Mouse (Mus musculus) cerebellum, adult 2 months (tissue): ENCODE data around the gene Cela3b.

Experiments
- CTCF ChIP-seq: fragments of 200-500 bp; IDR thresholded peaks from 2 replicates; pipeline ENCODE4 v1.5.1; 2011; ENCODE audit warnings: low read depth, mild to moderate bottlenecking, control low read depth, low read length, moderate library complexity, borderline replicate concordance; ENCODE audit not compliant: insufficient read depth
- POLR2A ChIP-seq: fragments of 200-500 bp; IDR thresholded peaks from 2 replicates; pipeline ENCODE4 v1.6.1; 2011; ENCODE audit warnings: low read length, control low read depth, borderline replicate concordance; ENCODE audit not compliant: insufficient read depth

- TF ChIP-seq CTCF (no peak), POLR2A (no peak)
Observed at GRCm38 (mm10) chr4:137373711-137374110, 56.6 kb downstream of the Cela3b start.
